Mouse (Mus musculus): Measurements from ENCODE around the gene Gm973. TPM values are rescaled to one million over a fixed set of nuclear protein-coding genes. Genes with fewer than 3 reads are reported as not detected.

The Gm973 gene
- polyA plus RNA-seq (2012; rRNA removed; ENCODE audit: low replicate concordance) = 1.0 TPM in 1 of 2 replicates, not detected in the other

DNA sequence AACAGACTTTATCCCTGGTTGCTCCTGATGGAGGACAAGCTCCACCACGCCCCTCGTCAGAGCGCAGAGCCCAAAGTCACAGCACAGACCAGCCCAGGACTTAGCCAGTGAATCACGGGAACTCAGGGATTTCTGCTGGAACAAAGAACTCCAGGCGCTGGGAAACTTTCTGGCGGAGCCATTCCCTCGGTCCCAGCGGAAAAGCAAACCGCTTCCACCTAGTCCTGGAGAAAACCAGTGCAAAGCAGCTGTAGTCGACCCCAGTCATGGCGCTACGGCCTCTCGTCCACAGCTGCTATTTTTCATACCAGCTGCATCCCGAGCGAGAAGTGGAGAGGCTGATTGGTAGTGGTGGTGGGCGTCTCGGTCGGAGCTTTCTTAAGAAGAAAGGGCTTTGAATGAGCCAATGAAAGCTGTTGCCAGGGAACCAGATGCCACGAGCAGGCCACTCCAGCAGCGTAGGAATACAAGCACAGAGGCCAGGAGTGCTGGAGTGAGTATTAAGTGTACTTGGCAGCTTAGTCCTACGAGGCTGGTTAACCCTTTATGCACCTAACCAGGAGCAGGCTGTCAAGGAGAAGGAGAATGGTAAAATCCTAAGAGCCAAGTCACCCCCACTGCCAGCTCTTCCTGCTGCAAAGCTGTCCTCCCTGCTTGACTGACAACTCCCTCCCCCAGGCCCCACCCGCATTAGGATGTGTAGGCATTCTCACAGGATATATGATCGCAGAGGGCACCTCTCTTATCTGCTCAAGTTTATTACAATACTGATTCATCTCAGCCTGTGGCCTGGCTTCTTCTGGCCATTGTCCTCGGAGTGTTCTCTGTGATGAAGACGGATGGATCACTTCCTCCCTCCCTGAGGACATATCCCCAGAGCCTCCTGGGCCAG is at the start of gene Gm973:
Gene Gm973, plus strand, starts transcription at position 239 of the 892 bp plus-strand sequence.

DNA sequence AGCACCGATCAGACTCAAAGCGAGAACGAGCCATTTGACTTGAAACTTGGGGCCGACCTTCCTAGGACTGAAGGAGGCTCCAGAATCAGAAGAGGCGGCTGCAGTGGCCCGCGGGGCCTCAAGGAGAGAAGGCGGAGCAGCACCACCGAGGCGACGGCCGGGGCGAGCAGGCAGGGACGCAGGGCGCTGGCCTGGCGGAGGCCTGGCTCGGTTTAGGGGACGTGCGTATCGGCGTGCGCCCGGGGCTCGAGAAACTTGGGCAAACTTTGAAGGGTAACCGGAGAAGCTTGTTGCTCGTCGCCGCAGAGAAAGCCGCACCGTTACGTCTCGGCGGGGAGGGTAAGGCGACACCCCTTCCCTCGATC is 33.8 kb upstream of the Gm973 start, which contains the start of gene Fzd7:
Gene Fzd7, plus strand, starts transcription at position 94 of the 365 bp plus-strand sequence.

DNA sequence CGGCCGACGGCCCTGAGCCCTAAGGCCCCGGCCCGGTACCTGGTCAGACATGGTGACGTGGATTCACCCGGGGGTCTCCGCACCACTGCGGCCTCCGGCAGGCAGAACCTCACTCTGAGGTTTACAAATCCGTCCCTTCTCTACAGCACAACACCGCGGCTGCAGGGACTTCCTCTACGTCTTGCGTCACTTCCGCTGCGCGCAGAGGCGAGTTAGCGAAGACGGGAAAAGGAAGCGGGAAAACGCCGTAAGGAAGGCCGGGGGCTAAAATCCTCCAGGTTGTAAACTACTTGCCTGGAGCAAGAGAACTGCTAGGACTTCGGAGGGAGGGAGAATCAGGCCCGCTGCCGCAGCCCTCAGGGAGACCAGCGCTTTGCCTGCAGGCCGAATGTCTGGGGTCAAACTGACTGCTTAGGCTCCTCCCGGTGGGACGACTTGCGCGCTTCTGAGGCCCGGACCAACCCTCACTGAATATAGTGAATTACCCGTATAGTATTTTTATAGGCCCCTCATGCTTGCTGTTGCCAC is 154.6 kb downstream of the Gm973 start, which contains the start of gene Sumo1:
Gene Sumo1, minus strand, starts transcription at position 194 of the 528 bp plus-strand sequence.

DNA sequence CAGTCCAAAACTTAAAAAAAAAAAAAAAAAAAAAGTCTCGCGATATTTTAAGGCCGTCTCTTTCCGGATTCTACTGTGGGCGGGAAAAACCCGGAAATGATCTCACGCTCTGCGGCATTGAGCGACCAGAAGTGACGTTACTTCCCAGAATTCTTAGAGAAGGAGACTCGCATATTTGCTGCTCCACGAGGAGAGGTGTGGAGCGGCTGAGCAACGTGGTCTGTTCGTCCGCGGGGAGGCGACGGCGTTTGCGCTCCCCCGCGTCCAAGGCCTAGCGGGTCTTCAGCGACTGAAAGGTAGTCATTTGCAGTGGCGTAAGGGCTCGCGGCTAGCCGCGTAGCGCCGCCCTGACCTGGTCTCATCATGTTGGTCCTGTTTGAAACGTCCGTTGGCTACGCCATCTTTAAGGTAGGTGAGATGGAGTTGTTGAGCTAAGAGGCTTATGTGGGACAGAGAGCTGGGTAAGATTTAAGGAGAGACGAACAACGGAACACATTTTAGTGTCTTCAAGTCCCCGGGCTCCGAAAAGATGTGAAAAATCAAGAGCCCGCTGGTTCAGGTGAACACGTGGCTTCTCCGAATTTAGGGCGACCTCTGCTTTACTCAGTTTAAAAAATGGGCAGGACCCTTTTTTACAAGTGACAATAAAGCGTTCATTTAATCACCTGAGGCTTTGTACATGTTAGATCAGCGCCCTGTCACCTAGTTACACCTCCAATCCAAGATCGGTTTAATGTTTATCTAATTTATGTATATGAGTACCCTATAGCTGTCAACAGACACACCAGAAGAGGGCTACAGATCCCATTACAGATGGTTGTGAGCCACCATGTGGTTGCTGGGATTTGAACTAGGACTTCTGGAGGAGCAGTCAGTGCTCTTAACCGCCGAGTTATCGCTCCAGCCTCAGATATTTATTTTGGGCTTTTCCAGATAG is 169.0 kb downstream of the Gm973 start, which contains the start of gene Nop58:
Gene Nop58, plus strand, starts transcription at position 153 of the 937 bp plus-strand sequence.

Other genes starting within 250 kb of the Gm973 start
- gene Fzd7, start 33.8 kb upstream of the Gm973 start, polyA plus RNA-seq (2012; rRNA removed; ENCODE audit: low replicate concordance) = 25.7 and 40.3 TPM in 2 replicates
- gene Sumo1, start 154.6 kb downstream of the Gm973 start, polyA plus RNA-seq (2012; rRNA removed; ENCODE audit: low replicate concordance) = 7.0 and 17.0 TPM in 2 replicates
- gene Nop58, start 168.7 kb downstream of the Gm973 start, polyA plus RNA-seq (2012; rRNA removed; ENCODE audit: low replicate concordance) = 15.3 and 22.7 TPM in 2 replicates
- 4.3 and 10.5 TPM in 2 replicates for gene Bmpr2, start 247.1 kb downstream of the Gm973 start, polyA plus RNA-seq (2012; rRNA removed; ENCODE audit: low replicate concordance)

All from mammary gland, adult 2 months (tissue).